Mouse (Mus musculus) embryonic facial prominence, embryonic 11.5 days (tissue): ENCODE results near the gene Tiam1. TPM values are rescaled to one million over a fixed set of nuclear protein-coding genes. Genes with fewer than 3 reads are reported as not detected.

ENCODE experiments used
- ATAC-seq: fragments of 200-750 bp; cut with Nextera tagmentation; replicated peaks from 2 replicates; pipeline ENCODE4 v1.8.0; 2017; ENCODE audit warnings: low read depth; ENCODE audit not compliant: insufficient number of reproducible peaks, low FRiP score, low TSS enrichment
- DNase-seq: peaks from one replicate; pipeline ENCODE4 v3.0.0-alpha.2; 2015; ENCODE audit warnings: low spot score
- H3K27ac ChIP-seq: fragments of 300-500 bp; sonication (generic); replicated peaks from 2 replicates; pipeline ENCODE4 v1.5.1; 2014; ENCODE audit warnings: mild to moderate bottlenecking, low read depth, low read length, control low read depth
- H3K27me3 ChIP-seq: fragments of 300-500 bp; sonication (generic); 2 replicates; pipeline ENCODE4 v1.6.1; 2014; ENCODE audit warnings: mild to moderate bottlenecking, low read length, moderate library complexity, mixed read lengths; ENCODE audit not compliant: control insufficient read depth, insufficient read depth
- H3K36me3 ChIP-seq: fragments of 300-500 bp; sonication (generic); replicated peaks from 2 replicates; pipeline ENCODE4 v1.6.1; 2014; ENCODE audit warnings: low read depth, mild to moderate bottlenecking, low read length, moderate library complexity, mixed read lengths; ENCODE audit not compliant: control insufficient read depth, insufficient read depth
- H3K4me1 ChIP-seq: fragments of 300-500 bp; sonication (generic); 2 replicates; pipeline ENCODE4 v1.6.1; 2014; ENCODE audit warnings: low read length, mixed read lengths; ENCODE audit not compliant: control insufficient read depth, insufficient read depth
- H3K4me2 ChIP-seq: fragments of 300-500 bp; sonication (generic); 2 replicates; pipeline ENCODE4 v1.6.1; 2014; ENCODE audit warnings: low read depth, mild to moderate bottlenecking, control low read depth, low read length, moderate library complexity
- H3K4me3 ChIP-seq: fragments of 300-500 bp; sonication (generic); 2 replicates; pipeline ENCODE4 v1.5.1; 2014; ENCODE audit warnings: low read depth, low read length, control low read depth
- H3K9ac ChIP-seq: fragments of 300-500 bp; sonication (generic); replicated peaks from 2 replicates; pipeline ENCODE4 v1.6.1; 2014; ENCODE audit warnings: mild to moderate bottlenecking, control low read depth, low read length
- H3K9me3 ChIP-seq: fragments of 300-500 bp; sonication (generic); replicated peaks from 2 replicates; pipeline ENCODE4 v1.6.1; 2016; ENCODE audit warnings: mild to moderate bottlenecking, low read length, inconsistent platforms, mixed read lengths; ENCODE audit not compliant: control insufficient read depth
- WGBS: fragments of 180-500 bp; shearing (Covaris S2); extraction: QIAGEN DNeasy Blood & Tissue Kit; methylation state at CpG from one replicate; pipeline ENCODE4 v1.1.7; 2014; 5-methylcytosine and 5-hydroxymethylcytosine counted together
- polyA plus RNA-seq: library from polyadenylated mRNA; unstranded; fragments of >200 nt; fragmentation: Nextera tagmentation; extraction: Ambion mirVana; gene quantifications from 2 replicates; pipeline ENCODE4 v1.2.1, GENCODE M21; 2014

Gene Tiam1
- polyA plus RNA-seq, 1 experiment from 2014 or later: 33.8 TPM

GRCm38 (mm10) chr16:89980075-89980744 is 163.4 kb downstream of the Tiam1 start:
- Histone ChIP-seq H3K27ac (no peak overlapping the region), H3K9ac (no peak overlapping the region), H3K4me3 (no peak overlapping the region), H3K27me3 (no peaks in the 10 kb centered on the region), H3K9me3 (no peaks in the 10 kb centered on the region), H3K36me3 (no peaks in the 10 kb centered on the region), H3K4me2 (no peak overlapping the region), H3K4me1 (no peaks in the 10 kb centered on the region)
- DNase-seq (no peak), ATAC-seq (no peak)
- 90% methylated on average over 11 of the region's 11 CpGs for WGBS

- ATAC-seq: no peak
- Histone ChIP-seq H3K4me2 (no peak overlapping the region), H3K36me3 (no peaks in the 10 kb centered on the region), H3K4me3 (no peak overlapping the region), H3K4me1 (no peaks in the 10 kb centered on the region), H3K9me3 (no peaks in the 10 kb centered on the region), H3K27me3 (no peaks in the 10 kb centered on the region), H3K27ac (no peak overlapping the region), H3K9ac (no peak overlapping the region)
- WGBS: 93% methylated on average over 9 of the region's 9 CpGs
- no peak for DNase-seq
These were observed 168.1 kb downstream of the Tiam1 start for GRCm38 (mm10) chr16:89975441-89975840.

- no peaks in the 10 kb centered on the region for H3K4me1 ChIP-seq
- H3K4me2 ChIP-seq: no peak overlapping the region
- ATAC-seq (no peak), DNase-seq (no peak)
- 87% methylated on average over 16 of the region's 16 CpGs for WGBS
- no peak overlapping the region for H3K9ac ChIP-seq
- H3K4me3 ChIP-seq: no peak overlapping the region
- H3K36me3 ChIP-seq: no peaks in the 10 kb centered on the region
- no peak overlapping the region for H3K27ac ChIP-seq
- no peaks in the 10 kb centered on the region for H3K9me3 ChIP-seq
- H3K27me3 ChIP-seq: no peaks in the 10 kb centered on the region
These were observed 169.5 kb downstream of the Tiam1 start for GRCm38 (mm10) chr16:89973814-89974712.

GRCm38 (mm10) chr16:89972854-89973487 is 170.6 kb downstream of the Tiam1 start:
- Histone ChIP-seq H3K36me3 (no peaks in the 10 kb centered on the region), H3K9me3 (no peaks in the 10 kb centered on the region), H3K4me2 (no peak overlapping the region), H3K9ac (no peak overlapping the region), H3K4me3 (no peak overlapping the region), H3K27ac (no peak overlapping the region), H3K27me3 (no peaks in the 10 kb centered on the region), H3K4me1 (no peaks in the 10 kb centered on the region)
- WGBS: 93% methylated on average over 15 of the region's 15 CpGs
- DNase-seq: no peak
- no peak for ATAC-seq

- no peak overlapping the region for H3K27ac ChIP-seq
- 86% methylated on average over 6 of the region's 6 CpGs for WGBS
- no peak overlapping the region for H3K4me3 ChIP-seq
- DNase-seq (no peak), ATAC-seq (no peak)
- H3K9ac ChIP-seq: no peak overlapping the region
- H3K27me3 ChIP-seq: no peaks in the 10 kb centered on the region
- H3K4me2 ChIP-seq: no peak overlapping the region
- H3K9me3 ChIP-seq: no peaks in the 10 kb centered on the region
- H3K4me1 ChIP-seq: no peaks in the 10 kb centered on the region
- no peaks in the 10 kb centered on the region for H3K36me3 ChIP-seq
These were observed 171.6 kb downstream of the Tiam1 start for GRCm38 (mm10) chr16:89972018-89972417.

- H3K9ac ChIP-seq: no peak overlapping the region
- H3K27ac ChIP-seq: no peak overlapping the region
- no peaks in the 10 kb centered on the region for H3K36me3 ChIP-seq
- H3K4me1 ChIP-seq: no peaks in the 10 kb centered on the region
- DNase-seq (no peak), ATAC-seq (no peak)
- H3K9me3 ChIP-seq: no peaks in the 10 kb centered on the region
- H3K4me2 ChIP-seq: no peak overlapping the region
- 84% methylated on average over 6 of the region's 6 CpGs for WGBS
- no peak overlapping the region for H3K4me3 ChIP-seq
- H3K27me3 ChIP-seq: no peaks in the 10 kb centered on the region
These were observed 175.5 kb downstream of the Tiam1 start for GRCm38 (mm10) chr16:89968058-89968457.

GRCm38 (mm10) chr16:89962876-89963275 is 180.7 kb downstream of the Tiam1 start:
- no peak for DNase-seq
- 95% methylated on average over 14 of the region's 14 CpGs for WGBS
- Histone ChIP-seq H3K4me2 (no peak overlapping the region), H3K27me3 (no peaks in the 10 kb centered on the region), H3K36me3 (no peaks in the 10 kb centered on the region), H3K9ac (no peak overlapping the region), H3K4me1 (peaks cover 3% of the 10 kb centered on the region; the same call in 1 of the 2 replicates), H3K4me3 (no peak overlapping the region), H3K9me3 (no peaks in the 10 kb centered on the region), H3K27ac (no peak overlapping the region)
- ATAC-seq: no peak
